Mouse (Mus musculus) limb, embryonic 11.5 days (tissue): ENCODE data around the gene Pparg. TPM values are rescaled to one million over a fixed set of nuclear protein-coding genes. Genes with fewer than 3 reads are reported as not detected.

Experiments
- ATAC-seq: fragments of 200-750 bp; cut with Nextera tagmentation; 2 replicates; pipeline ENCODE4 v1.8.0; 2017; ENCODE audit warnings: low read depth; ENCODE audit not compliant: insufficient number of reproducible peaks, low FRiP score, low TSS enrichment
- DNase-seq: peaks from one replicate; pipeline ENCODE4 v3.0.0-alpha.2; 2015; ENCODE audit warnings: low spot score
- H3K27ac ChIP-seq: fragments of 300-500 bp; sonication (generic); replicated peaks from 2 replicates; pipeline ENCODE4 v1.5.1; 2014; ENCODE audit warnings: low read depth, mild to moderate bottlenecking, low read length
- H3K27me3 ChIP-seq: fragments of 300-500 bp; sonication (generic); 2 replicates; pipeline ENCODE4 v1.6.1; 2014; ENCODE audit warnings: mild to moderate bottlenecking, low read length, mixed read lengths; ENCODE audit not compliant: control insufficient read depth, insufficient read depth
- H3K36me3 ChIP-seq: fragments of 300-500 bp; sonication (generic); 2 replicates; pipeline ENCODE4 v1.6.1; 2014; ENCODE audit warnings: mild to moderate bottlenecking, low read length, moderate library complexity, mixed read lengths; ENCODE audit not compliant: control insufficient read depth, insufficient read depth
- H3K4me1 ChIP-seq: fragments of 300-500 bp; sonication (generic); 2 replicates; pipeline ENCODE4 v1.6.1; 2014; ENCODE audit warnings: low read length, mixed read lengths; ENCODE audit not compliant: control insufficient read depth, insufficient read depth
- H3K4me2 ChIP-seq: fragments of 300-500 bp; sonication (generic); 2 replicates; pipeline ENCODE4 v1.6.1; 2014; ENCODE audit warnings: low read depth, mild to moderate bottlenecking, moderate library complexity; ENCODE audit not compliant: severe bottlenecking
- H3K4me3 ChIP-seq: fragments of 300-500 bp; sonication (generic); 2 replicates; pipeline ENCODE4 v1.5.1; 2014; ENCODE audit warnings: low read depth, low read length
- H3K9ac ChIP-seq: fragments of 300-500 bp; sonication (generic); 2 replicates; pipeline ENCODE4 v1.6.1; 2014; ENCODE audit warnings: mild to moderate bottlenecking, low read length
- H3K9me3 ChIP-seq: fragments of 300-500 bp; sonication (generic); 2 replicates; pipeline ENCODE4 v1.6.1; 2016; ENCODE audit warnings: low read length; ENCODE audit not compliant: control insufficient read depth
- WGBS: fragments of 180-500 bp; shearing (Covaris S2); extraction: QIAGEN DNeasy Blood & Tissue Kit; methylation state at CpG from one replicate; pipeline ENCODE4 v1.1.7; 2014; 5-methylcytosine and 5-hydroxymethylcytosine counted together
- polyA plus RNA-seq: library from polyadenylated mRNA; unstranded; fragments of >200 nt; fragmentation: Nextera tagmentation; extraction: Ambion mirVana; gene quantifications from 2 replicates; pipeline ENCODE4 v1.2.1, GENCODE M21; 2014

Pparg gene
- polyA plus RNA-seq, 1 experiment from 2014 or later: 0.21 TPM

DNA sequence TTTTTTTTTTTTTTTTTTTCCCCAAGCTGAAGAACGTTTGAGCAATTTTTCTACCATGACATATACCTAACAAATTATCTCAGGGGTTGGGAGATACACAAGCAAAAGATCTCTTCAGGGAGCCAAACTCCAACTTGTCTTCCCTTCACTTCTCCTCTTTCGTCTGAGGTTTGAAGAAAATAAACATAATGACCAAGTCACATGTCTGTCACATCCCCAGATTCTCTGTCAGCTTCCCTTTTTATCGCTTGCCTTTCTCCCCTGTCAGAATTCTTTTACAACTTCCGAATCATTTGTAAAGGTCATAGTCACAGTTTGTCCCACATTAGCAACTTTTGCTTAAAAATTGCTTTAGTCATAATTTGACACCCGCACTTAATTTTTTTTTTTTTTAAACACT lies 17.2 kb upstream of the Pparg start:
- ATAC-seq (no peak), DNase-seq (no peak)
- H3K27me3 ChIP-seq: no peaks in the 10 kb centered on the region
- no peak overlapping the region for H3K9ac ChIP-seq
- no peaks in the 10 kb centered on the region for H3K4me1 ChIP-seq
- WGBS: 57% methylated on average over 5 of the region's 5 CpGs
- H3K4me3 ChIP-seq: no peak overlapping the region
- H3K4me2 ChIP-seq: no peak overlapping the region
- no peaks in the 10 kb centered on the region for H3K9me3 ChIP-seq
- no peaks in the 10 kb centered on the region for H3K36me3 ChIP-seq
- H3K27ac ChIP-seq: no peak overlapping the region

DNA sequence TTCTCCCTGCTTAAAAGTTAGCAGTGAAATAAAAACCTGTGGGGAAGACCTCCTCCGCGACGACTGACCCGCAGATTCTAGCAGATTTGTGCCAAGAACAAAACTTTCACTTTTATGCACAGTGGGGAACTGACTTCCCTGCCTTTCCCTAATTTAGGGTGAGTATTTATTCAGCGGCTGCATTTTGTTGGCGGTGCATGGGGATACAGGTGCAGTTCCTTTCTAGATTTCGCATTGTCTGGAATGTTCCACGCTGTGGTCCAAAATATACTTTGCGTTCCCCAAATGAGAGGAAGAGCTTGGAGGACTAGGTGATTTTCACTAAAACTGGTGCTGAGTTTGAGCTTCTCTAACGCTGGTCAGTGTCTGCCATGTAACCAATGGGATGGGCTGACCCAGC lies 16.6 kb upstream of the Pparg start:
- H3K27ac ChIP-seq: no peak overlapping the region
- no peaks in the 10 kb centered on the region for H3K4me1 ChIP-seq
- no peaks in the 10 kb centered on the region for H3K36me3 ChIP-seq
- no peaks in the 10 kb centered on the region for H3K27me3 ChIP-seq
- DNase-seq (no peak), ATAC-seq (no peak)
- H3K9me3 ChIP-seq: no peaks in the 10 kb centered on the region
- no peak overlapping the region for H3K9ac ChIP-seq
- H3K4me3 ChIP-seq: no peak overlapping the region
- H3K4me2 ChIP-seq: no peak overlapping the region
- 46% methylated on average over 10 of the region's 10 CpGs for WGBS

DNA sequence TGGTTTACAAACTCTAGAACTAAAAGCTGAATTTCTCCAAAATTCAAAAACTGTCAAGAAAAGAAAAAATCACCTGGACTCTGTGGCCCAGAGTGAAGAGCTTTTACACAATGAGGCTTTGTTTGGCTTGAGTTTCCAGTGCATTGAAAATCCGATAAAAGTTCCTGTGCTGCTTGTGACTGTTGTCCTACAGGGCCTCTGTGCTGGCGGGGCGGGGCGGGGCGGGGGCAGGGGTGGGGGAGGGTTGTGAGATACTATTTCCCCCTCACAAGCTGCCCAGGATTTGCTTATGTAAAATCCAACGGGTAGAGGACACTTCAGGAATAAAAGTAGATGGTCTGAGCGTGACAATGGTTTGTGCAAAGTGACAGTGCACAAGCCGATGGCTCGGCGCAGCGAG lies 16.2 kb upstream of the Pparg start:
- Histone ChIP-seq H3K4me3 (no peak overlapping the region), H3K27ac (no peak overlapping the region), H3K4me2 (no peak overlapping the region), H3K27me3 (no peaks in the 10 kb centered on the region), H3K9ac (no peak overlapping the region), H3K4me1 (no peaks in the 10 kb centered on the region), H3K9me3 (no peaks in the 10 kb centered on the region), H3K36me3 (no peaks in the 10 kb centered on the region)
- no peak for DNase-seq
- WGBS: 41% methylated on average over 11 of the region's 11 CpGs
- ATAC-seq: no peak

DNA sequence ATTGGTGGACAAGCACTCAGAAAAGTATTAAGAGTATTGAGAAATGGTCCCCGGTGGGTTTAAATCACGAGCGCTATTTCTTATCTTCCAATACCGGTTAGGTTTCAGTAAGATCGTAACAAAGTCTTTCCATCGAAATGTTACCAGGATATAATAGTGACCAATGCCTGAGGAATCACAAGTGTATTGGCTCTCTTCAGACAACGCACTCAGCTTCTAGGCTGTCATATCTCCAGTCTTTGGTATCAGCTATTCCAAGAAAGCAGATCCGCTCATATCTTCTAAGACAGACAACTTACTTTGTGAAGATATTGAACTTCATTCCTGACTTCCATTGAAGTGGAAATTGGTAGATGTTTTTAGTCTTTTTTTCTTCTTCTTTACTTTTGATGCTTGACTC lies 15.7 kb upstream of the Pparg start:
- WGBS: 88% methylated on average over 8 of the region's 8 CpGs
- Histone ChIP-seq H3K4me2 (no peak overlapping the region), H3K4me3 (no peak overlapping the region), H3K27me3 (no peaks in the 10 kb centered on the region), H3K4me1 (no peaks in the 10 kb centered on the region), H3K27ac (no peak overlapping the region), H3K36me3 (no peaks in the 10 kb centered on the region), H3K9me3 (no peaks in the 10 kb centered on the region), H3K9ac (no peak overlapping the region)
- no peak for DNase-seq
- ATAC-seq: no peak

DNA sequence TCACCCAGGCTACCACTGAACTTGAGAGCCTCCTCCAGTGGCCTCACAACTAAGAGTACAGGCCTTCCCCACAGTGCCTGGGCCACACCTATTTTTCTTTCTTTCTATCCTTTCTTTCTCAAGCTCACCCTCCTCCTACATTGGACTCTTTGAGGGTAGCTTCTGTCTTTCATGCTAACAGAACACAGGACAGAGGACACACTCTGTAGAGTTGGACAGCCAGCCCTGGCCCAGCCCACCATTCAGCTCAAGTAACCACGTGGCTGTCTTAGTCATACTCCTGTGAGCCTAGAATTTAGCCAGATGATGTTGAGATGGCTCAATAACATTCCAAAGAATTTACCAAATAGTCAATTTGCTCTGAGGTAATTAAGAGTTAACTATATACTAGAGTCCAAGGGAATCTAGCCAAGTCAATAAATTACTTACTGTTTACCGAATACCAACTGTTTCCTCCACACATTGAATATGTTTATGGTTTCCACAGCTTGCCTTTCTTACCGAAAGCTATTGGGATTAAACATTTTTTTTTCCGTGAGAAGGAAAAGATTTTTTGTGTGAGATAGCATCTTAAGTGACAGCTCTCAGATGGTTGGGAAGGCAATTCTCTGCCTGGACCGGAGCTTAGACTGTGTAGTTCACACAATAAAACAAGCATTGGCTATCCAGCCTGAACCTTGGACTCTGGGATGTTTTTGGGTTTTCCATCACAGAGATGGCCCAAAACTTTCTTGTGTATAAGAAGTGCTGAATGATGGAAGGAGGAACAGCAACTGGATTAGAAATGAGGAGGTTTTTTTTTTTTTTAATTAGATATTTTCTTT lies 10.9 kb upstream of the Pparg start:
- DNase-seq: no peak
- no peak overlapping the region for H3K4me3 ChIP-seq
- 86% methylated on average over 5 of the region's 5 CpGs for WGBS

DNA sequence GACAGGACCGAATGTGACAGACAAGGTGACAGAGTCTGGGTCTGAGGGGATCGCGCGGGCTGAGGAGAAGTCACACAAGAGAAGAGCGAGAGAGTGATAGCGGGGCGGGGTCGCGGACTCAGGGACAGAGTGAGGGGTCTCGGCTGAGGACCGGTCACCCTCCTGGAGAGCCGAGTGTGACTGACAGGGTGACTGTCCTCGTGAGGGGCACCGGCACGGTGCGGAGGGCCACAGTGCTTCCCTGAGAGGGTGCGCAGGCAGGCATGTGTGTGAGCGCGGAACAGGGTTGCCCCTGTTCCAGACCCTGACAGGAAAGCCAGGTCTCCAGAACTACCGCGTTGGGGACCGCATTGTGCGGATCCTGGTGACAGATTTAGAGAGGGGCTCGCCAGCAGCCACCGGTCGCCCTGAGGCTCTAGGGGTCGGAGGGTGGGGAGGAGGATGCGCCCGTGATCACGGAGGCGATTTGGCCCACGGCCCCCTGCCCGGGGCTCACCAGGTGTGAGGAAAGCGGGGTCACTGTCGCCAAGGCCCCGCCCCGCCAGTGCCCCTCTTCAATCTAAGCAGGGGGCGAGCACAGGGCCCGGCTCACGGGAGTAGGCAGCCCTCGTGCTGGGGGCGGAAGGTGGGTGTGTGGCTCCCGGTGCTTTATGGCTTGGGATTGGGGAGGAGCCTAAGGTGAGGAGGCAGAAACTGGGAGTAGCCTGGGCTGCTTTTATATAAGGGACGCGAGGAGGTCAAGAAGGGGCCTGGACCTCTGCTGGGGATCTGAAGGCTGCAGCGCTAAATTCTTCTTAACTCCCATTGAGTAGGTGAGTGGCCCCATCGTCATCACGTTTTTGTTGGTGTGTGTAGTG lies 1.1 kb downstream of the Pparg start:
- Histone ChIP-seq H3K27ac (no peak overlapping the region), H3K4me3 (peak overlapping the region; percentile 53), H3K36me3 (no peaks in the 10 kb centered on the region), H3K9ac (0 out of 2 replicates have a peak overlapping the region, but pooled peaks have one; percentile 32), H3K9me3 (no peaks in the 10 kb centered on the region; the same call in 1 of the 2 replicates), H3K4me2 (peak overlapping the region; percentile 99), H3K27me3 (peaks cover 16% of the 10 kb centered on the region), H3K4me1 (peaks cover 2% of the 10 kb centered on the region; the same call in 1 of the 2 replicates)
- WGBS: under 1% methylated on average over 48 of the region's 48 CpGs
- DNase-seq (peak; percentile 50), ATAC-seq (peak; percentile 77; the same call in 1 of the 2 replicates)

More for the DNA sequence above, 10.9 kb upstream of the Pparg start:
- Histone ChIP-seq H3K9me3 (no peaks in the 10 kb centered on the region), H3K36me3 (no peaks in the 10 kb centered on the region), H3K4me2 (no peak overlapping the region), H3K9ac (no peak overlapping the region), H3K27me3 (no peaks in the 10 kb centered on the region), H3K4me1 (no peaks in the 10 kb centered on the region), H3K27ac (no peak overlapping the region)
- ATAC-seq: no peak

DNA sequence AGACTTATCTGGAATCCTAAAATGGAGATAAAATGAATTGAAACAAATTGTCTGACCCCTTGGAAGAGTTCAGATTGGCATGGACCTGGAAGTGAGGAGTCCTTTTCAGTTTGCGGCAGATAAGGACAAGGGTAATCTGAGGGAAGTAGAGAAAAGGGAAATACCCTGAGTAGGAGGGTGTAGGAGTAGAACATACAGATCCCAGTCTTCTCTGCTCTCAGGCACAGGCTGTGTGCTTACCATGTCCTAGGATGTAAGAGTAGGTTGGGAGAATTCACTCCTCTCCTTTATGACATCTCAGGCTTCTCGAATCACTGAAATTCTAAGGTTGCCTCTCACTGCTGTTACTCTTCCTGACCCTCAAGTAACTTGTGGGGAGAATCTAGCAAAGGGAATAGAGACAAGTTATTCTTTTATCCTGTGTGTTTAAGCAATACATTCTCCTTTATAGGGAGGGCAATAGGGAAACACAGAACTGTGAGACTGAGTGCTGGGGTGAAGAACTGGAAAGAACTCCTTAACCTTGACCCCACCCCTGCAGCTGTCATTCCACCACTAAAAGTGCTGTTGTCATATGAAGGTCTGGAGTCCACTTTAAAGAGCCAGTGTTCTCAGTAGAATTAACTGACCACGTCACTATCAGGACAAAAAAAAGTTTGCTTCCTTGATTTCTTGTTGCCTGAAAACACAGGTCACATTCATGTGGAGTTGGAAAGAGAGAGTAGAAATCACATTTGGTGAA lies 6.3 kb downstream of the Pparg start:
- Histone ChIP-seq H3K9ac (no peak overlapping the region), H3K9me3 (no peaks in the 10 kb centered on the region), H3K27ac (no peak overlapping the region), H3K4me3 (no peak overlapping the region), H3K4me2 (no peak overlapping the region), H3K36me3 (no peaks in the 10 kb centered on the region), H3K27me3 (peaks cover 4% of the 10 kb centered on the region), H3K4me1 (0 out of 2 replicates have a peak, but pooled peaks cover 1% of the 10 kb centered on the region)
- DNase-seq (no peak), ATAC-seq (no peak)
- 85% methylated on average over 3 of the region's 3 CpGs for WGBS
